Mouse (Mus musculus): ENCODE results near the gene Dlg2.

DNA sequence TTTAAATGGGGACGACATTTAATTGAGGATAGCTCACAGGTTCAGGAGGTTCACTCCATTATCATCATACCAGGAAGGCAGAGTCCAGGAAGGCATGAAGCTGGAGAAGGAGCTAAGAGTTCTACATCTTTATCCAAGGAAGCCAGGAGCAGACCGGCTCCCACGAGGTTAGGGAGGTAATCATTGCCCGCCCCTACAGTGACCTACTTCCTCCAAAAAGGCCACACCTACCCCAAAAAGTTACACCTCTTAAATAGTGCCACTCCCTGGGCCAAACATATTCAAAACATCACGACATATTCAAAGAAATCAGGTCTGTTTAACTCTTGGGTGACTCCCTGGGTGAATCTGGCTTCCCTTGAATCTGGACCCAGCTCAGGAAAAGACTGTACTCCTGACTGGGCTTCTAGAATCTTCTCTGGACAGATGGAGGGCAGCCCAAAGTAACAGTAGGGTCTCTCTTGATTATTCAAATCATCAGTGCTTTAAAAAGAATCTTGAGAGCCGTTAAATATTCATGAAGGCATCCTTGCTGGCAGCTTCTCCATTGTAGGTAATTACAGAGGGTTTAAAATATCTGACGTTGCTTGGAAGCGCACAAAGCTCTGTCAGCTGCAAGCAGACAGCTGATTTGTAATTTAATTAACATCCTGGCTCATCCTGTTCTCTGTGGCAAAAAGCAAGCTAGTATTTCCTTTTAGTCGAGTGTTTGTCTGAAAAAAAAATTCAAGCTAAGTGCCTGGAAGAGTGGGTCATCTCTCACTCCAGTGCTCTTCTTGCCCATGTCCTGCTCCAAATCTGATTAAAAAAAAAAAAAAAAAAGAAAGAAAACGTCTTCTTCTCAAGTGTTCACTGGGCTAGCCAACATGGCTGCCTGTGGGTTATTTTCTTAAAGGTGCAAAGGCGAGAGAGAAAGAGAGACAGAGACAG, 966.2 kb downstream of the Dlg2 start:
- no peak for TF ChIP-seq CTCF (IDR thresholded peaks at IDR 0.05; ENCODE audit: borderline replicate concordance, insufficient read depth, low read depth, low read length)
- no peak for TF ChIP-seq POLR2A (IDR thresholded peaks at IDR 0.05; ENCODE audit: borderline replicate concordance, insufficient read depth, low read length)
